Mouse (Mus musculus) bone marrow macrophage, adult 2 months (primary cell): Measurements from ENCODE around the gene Ksr1.

Experiments used
- CTCF ChIP-seq: IDR thresholded peaks from 2 replicates; pipeline ENCODE4 v1.5.1; 2012; ENCODE audit warnings: low read depth, mild to moderate bottlenecking, low read length, moderate library complexity
- POLR2A ChIP-seq: IDR thresholded peaks from 2 replicates; pipeline ENCODE4 v1.6.1; 2012; ENCODE audit warnings: mild to moderate bottlenecking, low read depth, low read length, borderline replicate concordance

- no peak for TF ChIP-seq CTCF
- TF ChIP-seq POLR2A = no peak
Measured at GRCm38 (mm10) chr11:79151874-79152273, 5.7 kb upstream of the Ksr1 start.
